Mouse (Mus musculus): ENCODE results near the gene Pex5.

DNA sequence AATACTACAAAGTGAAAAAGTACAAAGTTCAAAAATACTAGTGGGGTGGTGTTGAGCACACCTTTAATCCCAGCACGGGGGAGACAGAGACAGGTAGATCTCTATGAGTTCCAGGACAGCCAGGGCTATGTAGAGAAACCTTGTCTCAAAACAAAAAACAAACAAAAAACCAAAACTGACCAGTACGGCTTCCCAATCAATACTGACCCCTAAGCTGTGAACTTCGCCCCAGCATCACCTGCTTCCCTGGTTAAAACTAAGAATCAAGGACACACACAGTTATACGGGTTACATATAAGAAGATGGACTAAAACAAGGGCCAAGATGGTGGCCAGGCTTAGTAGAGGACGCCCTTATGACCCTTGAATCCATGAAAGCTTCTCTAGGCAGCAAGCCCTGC, 41.4 kb upstream of the Pex5 start:
- TF ChIP-seq CTCF (IDR thresholded peaks at IDR 0.05; ENCODE audit: low read depth): no peak
- TF ChIP-seq EP300 (optimal IDR thresholded peaks at IDR 0.05): no peak

Data from stomach, postnatal 0 days (tissue).